Mouse (Mus musculus) heart, postnatal 36 days (tissue): Measurements from ENCODE around the gene Ntm. TPM values are rescaled to one million over a fixed set of nuclear protein-coding genes. Genes with fewer than 3 reads are reported as not detected.

Source experiments
- DNase-seq, 2 experiments: peaks; one replicate each; pipeline ENCODE4 v3.0.0; 2021 to 2022
- intact Hi-C: fragments of 180-260 bp; cut with DNase I; formaldehyde crosslinking; loops from one replicate; pipeline ENCODE4 v1.15.1; 2025
- total RNA-seq, 2 experiments: library from RNA; stranded (reverse); gene quantifications; 2 replicates each; pipeline ENCODE4 v1.2.3; 2021

Ntm gene
- total RNA-seq, 2 experiments from 2014 or later: 2.0 to 2.6 TPM

DNA sequence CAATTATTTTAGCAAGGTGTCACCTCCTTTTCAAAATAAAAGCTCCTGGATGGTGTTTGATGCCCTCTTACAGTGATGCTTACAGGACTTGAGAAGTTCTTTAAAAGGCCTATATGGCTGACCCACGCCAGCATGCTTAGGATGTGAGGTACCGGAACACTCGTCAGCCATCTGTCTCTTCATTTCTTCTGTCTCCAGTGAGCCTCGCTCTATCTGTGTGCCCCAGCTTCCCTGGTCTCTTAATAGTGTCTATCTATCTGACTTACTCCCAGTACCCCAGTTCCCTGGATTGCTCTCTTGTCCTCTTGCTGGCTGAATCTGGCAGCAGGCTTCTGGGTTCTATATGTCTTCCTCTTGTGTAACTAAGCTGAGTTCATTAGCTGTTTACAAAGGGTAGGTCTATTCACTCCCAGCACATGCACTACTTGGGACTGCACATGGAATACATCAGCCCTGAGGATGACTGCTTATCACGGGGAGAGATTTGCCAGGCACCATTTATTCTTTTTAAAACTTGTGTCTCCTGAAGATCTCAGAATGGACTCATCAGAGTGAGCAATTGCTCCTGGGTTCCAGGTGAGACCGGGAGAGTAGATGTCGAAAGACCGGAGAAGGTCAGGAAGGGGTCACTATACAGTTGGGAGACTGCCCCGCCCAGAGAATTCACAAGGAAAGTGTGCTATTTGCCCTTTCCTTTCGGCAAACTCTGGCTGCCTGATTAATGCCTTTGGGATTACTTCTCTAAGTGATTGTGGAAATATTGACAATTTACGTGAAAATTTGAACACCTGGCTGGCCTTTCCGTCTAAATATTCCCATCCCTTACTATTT, 585.6 kb downstream of the Ntm start:
- no peak for DNase-seq
- intact Hi-C loops: no loop called here

GRCm38 (mm10) chr9:29371341-29371740, 591.6 kb downstream of the Ntm start:
- intact Hi-C loops: no loop called here
- no peak for DNase-seq

DNA sequence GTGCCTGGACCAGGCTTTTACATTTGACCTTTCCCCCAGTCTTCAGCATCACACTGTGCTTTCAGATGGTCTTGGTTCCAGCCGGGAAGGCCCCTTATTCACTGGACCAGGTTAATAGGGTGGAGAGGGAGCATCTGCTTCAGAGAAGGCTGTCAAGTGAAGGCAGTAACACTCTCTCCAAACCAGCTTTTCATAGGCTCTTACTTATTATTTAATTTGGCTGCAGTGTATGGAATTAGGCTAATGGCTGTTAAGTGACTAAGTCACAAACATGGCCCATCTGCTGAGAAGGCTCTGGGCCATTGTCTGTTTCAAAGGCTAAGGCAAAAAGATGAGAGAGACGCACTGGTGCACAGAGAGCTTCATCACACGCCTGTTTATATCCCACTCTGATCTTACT, 593.3 kb downstream of the Ntm start:
- intact Hi-C loops: no loop called here
- DNase-seq: no peak

GRCm38 (mm10) chr9:29368291-29368690, 594.6 kb downstream of the Ntm start:
- no peak for DNase-seq
- intact Hi-C loops: no loop called here

GRCm38 (mm10) chr9:29357796-29358195, 605.1 kb downstream of the Ntm start:
- DNase-seq: no peak
- intact Hi-C loops: no loop called here

DNA sequence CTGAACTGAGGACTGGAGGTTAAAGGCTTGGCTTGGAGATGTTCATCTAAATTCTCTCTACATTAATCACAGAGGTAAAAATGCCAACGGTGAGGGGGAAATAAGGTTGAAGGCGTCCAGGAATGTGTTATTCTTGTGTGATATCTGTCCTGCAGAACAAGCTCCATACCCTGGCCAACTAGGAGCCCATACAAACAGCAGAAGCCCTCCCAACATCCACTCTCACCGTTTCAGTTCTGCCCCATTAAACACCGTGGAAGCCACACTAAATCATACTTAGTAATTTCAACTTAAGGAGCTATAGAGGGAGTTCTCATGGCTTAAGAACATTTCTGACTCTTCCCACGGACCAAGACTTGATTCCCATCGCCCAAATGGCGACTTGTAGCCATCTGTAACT, 620.6 kb downstream of the Ntm start:
- intact Hi-C loops: no loop called here
- DNase-seq: no peak

- intact Hi-C loops: no loop called here
- DNase-seq: no peak
These were observed 621.6 kb downstream of the Ntm start for GRCm38 (mm10) chr9:29341292-29341691.

DNA sequence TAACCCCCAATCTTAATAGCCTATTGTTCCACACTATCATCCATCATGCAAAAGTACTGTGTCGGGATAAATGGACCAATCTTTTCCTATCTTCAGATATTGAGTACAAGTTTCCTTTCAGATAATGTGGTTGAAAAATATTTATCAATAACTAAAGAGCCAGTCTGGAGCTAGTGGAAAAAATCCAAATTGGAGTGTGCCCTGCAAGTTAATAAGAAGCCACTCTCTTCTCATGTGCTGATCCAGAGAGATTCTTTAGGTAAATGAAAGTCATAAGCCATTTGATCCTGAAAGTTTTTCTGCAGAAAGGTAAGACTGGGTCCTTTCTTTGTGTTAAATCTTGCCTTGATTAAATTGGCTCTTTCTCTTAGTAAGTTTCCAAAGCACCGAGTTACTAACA, 627.3 kb downstream of the Ntm start:
- intact Hi-C loops: no loop called here
- DNase-seq: no peak

DNA sequence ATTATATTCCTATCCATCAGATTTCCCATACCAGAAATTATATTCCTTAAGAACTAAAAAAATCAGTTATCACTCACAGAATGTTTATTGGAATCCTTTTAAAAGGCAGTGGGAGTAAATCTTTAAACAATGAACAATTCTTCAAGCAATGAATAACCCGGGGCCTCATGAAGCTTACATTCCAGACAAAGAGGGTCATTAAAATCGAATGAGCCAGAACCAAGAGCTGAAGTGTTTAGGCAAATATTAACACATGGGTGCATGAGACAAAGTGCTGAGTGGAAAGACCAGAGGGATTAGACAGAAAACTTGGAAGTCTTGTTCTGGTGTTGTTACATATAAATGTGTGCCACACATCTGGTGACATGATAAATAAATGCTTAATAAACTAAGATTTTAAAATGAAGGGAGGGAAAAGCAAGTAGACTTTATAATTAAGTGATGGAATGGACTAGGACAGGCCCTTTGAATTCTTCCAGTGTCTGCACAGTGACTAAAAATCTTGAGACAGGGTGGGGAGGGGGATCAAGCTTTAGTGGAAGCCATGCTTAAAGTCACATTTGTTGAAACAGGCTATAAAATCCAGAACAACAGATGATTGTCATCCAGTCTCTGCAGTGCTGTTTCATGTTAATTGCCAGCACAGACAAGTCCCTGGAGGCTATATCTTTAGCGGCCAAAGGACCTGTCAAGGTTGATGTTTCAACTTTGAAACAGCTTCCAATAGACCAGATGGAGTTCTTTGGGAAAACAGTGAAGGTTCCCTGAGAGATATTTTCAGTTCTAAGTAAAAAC, 630.4 kb downstream of the Ntm start:
- DNase-seq: peak in 1 of 2 experiments; percentile 11

DNA sequence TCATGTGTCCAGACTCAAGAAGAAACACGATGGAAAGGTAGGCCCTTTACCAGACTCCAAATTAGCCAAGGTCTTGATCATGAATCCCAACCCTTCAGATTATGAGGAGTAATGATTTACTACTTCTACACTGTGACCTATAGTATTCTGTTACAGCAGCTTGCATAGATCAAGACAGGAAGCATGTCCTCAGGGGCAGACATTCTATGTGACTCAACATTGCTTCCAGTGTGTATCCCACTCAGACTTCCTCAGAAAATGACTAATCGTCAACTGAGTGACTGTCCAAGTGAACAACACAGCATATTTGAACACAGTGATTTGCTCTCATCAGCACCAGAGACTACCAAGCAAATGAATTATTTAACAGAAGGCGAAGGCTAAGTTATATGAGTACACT, 632.5 kb downstream of the Ntm start:
- no peak for DNase-seq
- intact Hi-C loops: no loop called here

More for the DNA sequence above, 630.4 kb downstream of the Ntm start:
- intact Hi-C loops: no loop called here

DNA sequence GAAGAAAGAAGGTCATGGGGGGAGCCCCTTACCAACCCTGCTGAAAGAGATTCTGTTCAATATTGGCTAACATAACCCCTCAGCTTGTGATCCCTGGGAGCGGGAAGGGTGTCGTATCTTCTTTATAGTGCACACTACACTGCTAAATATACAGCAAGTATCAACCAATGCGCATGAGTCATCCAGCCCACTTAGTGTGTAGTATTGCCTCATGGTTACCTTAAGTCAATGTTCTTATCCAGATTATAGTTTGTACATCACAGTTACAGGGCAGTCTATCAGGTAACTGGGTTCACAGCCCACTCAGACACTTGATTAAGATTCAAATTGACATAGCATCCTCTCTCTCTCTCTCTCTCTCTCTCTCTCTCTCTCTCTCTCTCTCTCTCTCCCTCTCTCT, 636.7 kb downstream of the Ntm start:
- intact Hi-C loops: no loop called here
- DNase-seq: no peak

- no peak for DNase-seq
- intact Hi-C loops: no loop called here
These were observed 637.8 kb downstream of the Ntm start for GRCm38 (mm10) chr9:29325137-29325536.

- intact Hi-C loops: no loop called here
- no peak for DNase-seq
These were observed 643.7 kb downstream of the Ntm start for GRCm38 (mm10) chr9:29319197-29319596.

DNA sequence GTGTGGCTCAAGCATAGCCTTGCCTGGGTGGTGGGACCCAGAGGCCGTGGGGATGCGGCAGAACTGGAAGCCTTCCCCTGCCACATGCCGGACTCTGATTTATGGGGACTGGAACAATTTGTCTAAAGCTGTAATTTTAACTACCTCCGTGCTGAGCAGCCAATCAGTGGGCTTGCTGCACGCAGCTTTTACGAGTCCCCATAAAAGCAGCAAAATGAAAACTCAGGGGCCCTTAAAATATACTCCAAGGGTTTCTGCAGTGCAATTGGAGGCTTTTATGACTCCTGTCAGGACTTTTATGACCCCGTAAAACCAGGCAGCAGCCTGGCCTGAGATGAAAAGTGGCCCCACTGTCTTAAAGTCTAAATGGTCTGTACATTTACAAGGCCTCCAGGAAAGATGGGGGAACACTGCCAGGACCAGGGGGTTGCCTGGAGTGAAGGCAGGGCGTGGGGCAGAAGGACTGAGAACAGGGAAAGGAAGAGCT, 644.2 kb downstream of the Ntm start:
- intact Hi-C loops: no loop called here

DNA sequence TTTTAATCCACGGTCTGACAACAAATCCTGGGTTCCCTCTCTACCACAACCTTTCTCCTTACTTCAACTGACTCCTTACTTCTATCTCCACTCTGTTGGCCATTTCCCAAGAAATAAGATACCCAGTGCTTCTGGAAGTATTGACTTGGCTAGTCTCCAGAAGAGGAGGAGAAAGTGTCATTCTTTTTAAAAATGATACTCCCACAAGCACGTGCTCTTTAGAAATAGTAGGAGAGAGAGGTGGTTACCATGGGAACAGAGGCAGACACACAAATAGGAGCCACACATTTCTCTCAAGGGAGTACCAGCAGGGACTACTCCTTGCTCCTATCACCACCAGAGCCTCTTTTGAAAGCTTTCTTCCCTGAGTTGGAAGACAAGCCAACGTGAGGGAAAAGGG, 645.3 kb downstream of the Ntm start:
- intact Hi-C loops: no loop called here
- no peak for DNase-seq

More for the DNA sequence above, 644.2 kb downstream of the Ntm start:
- no peak for DNase-seq

DNA sequence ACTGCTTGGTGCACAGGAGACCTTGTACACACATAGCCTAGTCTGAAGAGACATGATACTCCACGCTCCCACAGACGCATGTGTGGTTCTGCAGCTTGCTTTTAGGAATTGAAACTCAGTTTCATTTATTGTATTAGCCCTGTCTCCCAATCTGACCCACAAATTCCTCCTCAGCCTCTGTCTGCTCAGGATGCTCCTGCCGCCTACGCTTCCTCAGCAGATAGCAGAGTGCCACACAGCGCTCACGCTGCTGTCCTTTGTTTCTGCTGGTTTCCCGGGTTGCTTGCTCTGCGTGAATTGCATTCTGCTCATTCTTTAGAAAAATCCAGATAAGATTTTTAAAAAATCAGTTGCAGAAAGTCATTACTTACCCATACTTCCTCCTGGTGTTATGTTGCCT, 647.1 kb downstream of the Ntm start:
- no peak for DNase-seq
- intact Hi-C loops: no loop called here

DNA sequence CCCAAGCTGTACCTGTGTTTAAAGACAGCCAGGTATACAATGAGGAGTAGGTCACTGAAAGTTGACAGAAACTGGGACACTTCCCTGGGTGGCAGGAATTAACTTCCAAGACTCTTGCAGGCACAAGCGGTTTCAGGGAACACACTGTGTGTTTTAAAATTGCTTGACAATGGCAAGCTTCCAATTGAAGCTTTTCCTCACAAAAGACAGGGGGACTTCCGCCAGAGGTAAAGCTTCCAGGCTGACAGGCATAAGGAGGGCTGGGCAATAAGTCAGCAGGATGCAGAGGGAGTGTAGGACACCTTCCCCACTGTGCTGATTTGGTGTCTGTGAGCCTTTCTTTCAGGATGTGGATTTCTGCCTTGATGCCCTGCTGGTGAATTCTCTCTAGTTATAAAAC, 656.0 kb downstream of the Ntm start:
- DNase-seq: no peak
- intact Hi-C loops: no loop called here

DNA sequence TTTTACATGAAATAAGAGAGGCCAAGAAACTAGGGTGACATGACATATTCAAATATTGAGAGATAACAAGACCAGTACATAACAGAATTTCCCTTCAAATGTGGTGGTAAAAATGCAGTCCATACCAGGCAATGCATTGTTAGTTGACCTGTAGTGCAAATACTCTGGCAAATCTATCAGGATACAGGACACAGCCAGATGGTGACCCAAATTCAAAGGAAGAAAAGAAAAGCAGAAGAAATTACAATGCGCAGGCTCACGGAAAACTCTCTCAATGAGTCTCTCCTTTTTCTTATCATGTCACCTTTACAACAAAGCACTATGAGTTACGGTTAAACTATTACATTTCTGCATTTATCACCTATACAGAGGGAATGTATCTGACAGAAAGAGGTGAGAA, 664.6 kb downstream of the Ntm start:
- DNase-seq: no peak
- intact Hi-C loops: no loop called here

DNA sequence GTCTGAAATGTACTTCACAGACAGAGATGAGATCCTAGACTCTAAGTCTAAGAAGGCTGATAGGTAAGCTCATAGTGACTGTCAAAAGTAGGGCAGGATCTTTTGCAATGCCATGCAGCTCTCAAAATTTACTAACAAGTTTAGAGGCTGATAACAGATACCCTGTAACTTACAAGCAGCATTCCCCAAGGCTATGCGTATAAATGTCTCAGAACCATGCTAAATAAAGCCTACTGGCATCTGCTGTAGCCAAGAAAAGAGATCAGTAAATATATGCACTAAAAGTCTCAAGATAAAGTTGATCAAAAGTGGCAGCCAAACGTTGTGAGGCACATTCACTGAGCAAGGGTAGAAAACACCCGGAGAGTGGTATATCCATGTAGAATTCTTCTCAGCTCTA, 666.2 kb downstream of the Ntm start:
- no peak for DNase-seq
- intact Hi-C loops: no loop called here

DNA sequence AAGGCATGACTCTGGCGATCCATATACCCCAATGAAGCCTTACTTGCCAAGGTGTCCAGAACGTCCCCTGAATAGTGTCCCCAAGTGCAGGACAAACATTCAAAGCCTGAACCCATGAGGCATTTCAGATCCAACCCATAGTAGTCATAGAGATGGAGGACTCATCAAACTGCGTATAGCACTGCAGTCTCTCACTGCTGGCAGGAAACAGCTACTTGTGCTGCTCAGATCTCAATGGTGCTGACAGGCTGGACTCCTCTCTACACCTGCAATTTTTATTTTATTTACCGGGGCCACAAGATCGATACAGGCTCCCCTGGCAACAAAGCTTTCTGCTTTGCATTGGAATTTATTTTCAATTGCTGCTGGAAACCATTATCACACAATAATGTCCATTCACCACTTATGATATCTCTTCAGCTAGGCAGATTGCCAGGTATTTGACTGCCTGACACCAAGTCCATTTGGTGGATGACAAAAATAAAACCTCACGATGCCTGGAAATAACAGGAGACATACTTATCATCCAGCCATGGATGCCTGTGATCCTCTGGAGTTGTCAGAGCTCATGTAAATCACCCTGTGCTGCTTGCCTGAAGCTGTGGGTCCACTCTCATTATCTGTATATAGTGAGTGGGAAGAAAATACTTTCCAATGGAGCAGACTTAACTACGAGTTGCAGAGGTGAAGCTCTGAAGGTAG, 674.8 kb downstream of the Ntm start:
- DNase-seq: peak in 1 of 2 experiments; percentile 25
- intact Hi-C loops: loop anchor here (5.0 kb wide), 1 partner anchor 86 kb away; no protein-coding TSS in a partner anchor

- DNase-seq: no peak
- intact Hi-C loops: loop anchor here (5.0 kb wide), 1 partner anchor 83 kb away; no protein-coding TSS in a partner anchor
These were observed 677.8 kb downstream of the Ntm start for GRCm38 (mm10) chr9:29285144-29285543.
